Mouse (Mus musculus) kidney, postnatal 10 days (tissue): ENCODE results near the gene Masp2.
A peak's percentile ranks its signal among the peaks of the same experiment; 100 is the strongest.

Source experiments
- DNase-seq: peaks from one replicate; pipeline ENCODE4 v3.0.0; 2021; ENCODE audit warnings: mixed read lengths

The Masp2 gene

GRCm38 (mm10) chr4:148639455-148639854, 37.1 kb downstream of the Masp2 start:
- no peak for DNase-seq

GRCm38 (mm10) chr4:148641121-148641520, 38.8 kb downstream of the Masp2 start:
- peak; percentile 65 for DNase-seq

GRCm38 (mm10) chr4:148643291-148644156, 41.2 kb downstream of the Masp2 start, which contains the start of gene Gm572:
TSS of gene Gm572 (plus strand) at chr4:148643317.
- peak; percentile 32 for DNase-seq

GRCm38 (mm10) chr4:148644157-148644511, 41.8 kb downstream of the Masp2 start:
- DNase-seq = peak; percentile 85

- no peak for DNase-seq
Measured at GRCm38 (mm10) chr4:148644926-148645325, 42.6 kb downstream of the Masp2 start.

- DNase-seq = peak; percentile 41
Measured at GRCm38 (mm10) chr4:148646616-148647015, 44.3 kb downstream of the Masp2 start.

- no peak for DNase-seq
Measured at GRCm38 (mm10) chr4:148649309-148649708, 47.0 kb downstream of the Masp2 start.

- peak; percentile 28 for DNase-seq
Measured at GRCm38 (mm10) chr4:148651045-148651444, 48.7 kb downstream of the Masp2 start.

GRCm38 (mm10) chr4:148654701-148655398, 52.5 kb downstream of the Masp2 start:
- DNase-seq = peak; percentile 63

GRCm38 (mm10) chr4:148656691-148657258, 54.4 kb downstream of the Masp2 start:
- DNase-seq = no peak

- DNase-seq = no peak
Measured at GRCm38 (mm10) chr4:148657776-148658175, 55.4 kb downstream of the Masp2 start.

GRCm38 (mm10) chr4:148660174-148660573, 57.8 kb downstream of the Masp2 start:
- DNase-seq = no peak

- peak; percentile 89 for DNase-seq
Measured at GRCm38 (mm10) chr4:148662168-148662965, 60.0 kb downstream of the Masp2 start.

GRCm38 (mm10) chr4:148663326-148663725, 61.0 kb downstream of the Masp2 start:
- no peak for DNase-seq

GRCm38 (mm10) chr4:148664021-148664420, 61.7 kb downstream of the Masp2 start:
- DNase-seq = no peak
